Mouse (Mus musculus): ENCODE data around the gene Plppr4.

Plppr4 gene

DNA sequence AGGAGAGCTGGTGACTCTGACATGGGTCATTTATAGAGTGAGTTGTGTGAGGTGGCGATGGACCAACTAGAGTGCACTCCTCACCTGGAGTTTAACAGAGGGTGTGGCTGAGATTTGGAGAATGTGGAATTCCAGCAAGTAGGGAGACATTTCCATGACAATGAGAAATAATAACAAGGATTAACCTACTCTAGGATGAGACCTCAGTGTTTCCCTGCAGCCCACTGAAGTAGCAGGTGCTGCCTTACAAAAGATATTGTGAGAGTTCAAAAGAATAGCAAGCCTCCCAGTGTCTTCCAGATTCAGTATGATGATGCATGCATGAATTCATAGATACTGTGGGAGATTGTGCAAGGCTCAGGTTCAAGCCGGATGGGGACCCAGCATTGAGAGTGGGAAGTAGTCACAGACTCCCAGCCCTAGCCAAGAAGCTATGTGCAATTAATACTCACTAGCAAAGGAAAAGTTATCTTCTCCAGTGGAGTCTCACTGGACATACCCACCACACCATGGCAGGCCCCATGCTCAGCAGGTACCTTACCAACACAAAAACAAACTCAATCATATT is 49.8 kb downstream of the Plppr4 start:
- Histone ChIP-seq H3K27me3 (ENCODE audit: control insufficient read depth, insufficient read depth, low read length, poor library complexity, severe bottlenecking) (no peaks in the 10 kb centered on the region), H3K36me3 (ENCODE audit: control insufficient read depth, insufficient read depth, low read length, poor library complexity, severe bottlenecking) (no peaks in the 10 kb centered on the region)
- no peak for DNase-seq (ENCODE audit: low read depth, low spot score)

DNA sequence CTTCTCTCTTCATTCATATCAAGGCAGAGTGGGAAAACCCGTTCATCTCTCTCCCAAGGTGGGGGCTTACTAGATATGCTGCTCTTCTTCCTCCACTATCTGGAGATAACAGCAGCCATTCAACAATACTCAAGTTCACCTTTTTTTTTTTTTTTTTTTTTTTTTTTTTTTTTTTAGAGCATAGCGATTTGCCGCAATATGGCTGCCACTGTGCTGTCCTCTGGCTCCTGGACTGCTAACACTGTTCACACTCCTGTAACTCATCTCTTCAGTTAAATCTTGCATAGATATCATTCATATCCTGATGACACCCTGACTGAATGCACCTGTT is 51.1 kb downstream of the Plppr4 start:
- DNase-seq (ENCODE audit: low read depth, low spot score): no peak
- Histone ChIP-seq H3K27me3 (ENCODE audit: control insufficient read depth, insufficient read depth, low read length, poor library complexity, severe bottlenecking) (no peaks in the 10 kb centered on the region), H3K36me3 (ENCODE audit: control insufficient read depth, insufficient read depth, low read length, poor library complexity, severe bottlenecking) (no peaks in the 10 kb centered on the region)

DNA sequence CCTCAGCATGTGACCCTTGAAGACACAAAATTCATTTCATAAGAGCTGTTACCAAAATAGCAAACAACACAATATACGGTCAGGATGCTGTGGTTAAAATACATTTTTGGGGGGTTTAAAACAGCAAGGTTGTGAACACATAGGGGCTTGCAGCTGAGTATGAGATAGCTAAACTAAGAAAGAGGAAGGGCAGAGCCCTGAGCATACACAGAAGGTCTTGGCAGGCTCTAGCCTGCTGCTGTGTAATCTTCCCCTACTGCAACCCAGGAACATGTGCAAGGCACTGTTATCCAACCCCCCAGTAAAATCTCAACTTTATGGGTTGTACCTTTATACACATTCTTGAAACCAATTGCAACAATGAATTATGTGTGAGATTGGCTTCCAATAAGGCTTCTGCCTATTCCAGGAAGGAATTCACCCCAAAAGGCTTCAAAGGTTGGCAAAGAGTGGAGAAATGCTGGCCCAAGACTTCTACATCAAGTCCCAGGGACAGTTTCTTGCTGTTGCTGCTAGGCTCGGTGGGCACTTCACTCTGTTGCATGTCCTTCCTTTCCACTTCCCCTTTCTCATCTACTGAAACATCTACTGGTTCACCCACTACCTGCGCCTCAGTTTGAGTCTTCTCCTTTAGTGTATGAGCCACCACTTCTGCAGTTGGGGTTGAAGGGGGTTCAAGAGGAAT is 51.6 kb downstream of the Plppr4 start:
- no peaks in the 10 kb centered on the region for H3K36me3 ChIP-seq (ENCODE audit: control insufficient read depth, insufficient read depth, low read length, poor library complexity, severe bottlenecking)
- H3K27me3 ChIP-seq (ENCODE audit: control insufficient read depth, insufficient read depth, low read length, poor library complexity, severe bottlenecking): no peaks in the 10 kb centered on the region
- DNase-seq (ENCODE audit: low read depth, low spot score): no peak

DNA sequence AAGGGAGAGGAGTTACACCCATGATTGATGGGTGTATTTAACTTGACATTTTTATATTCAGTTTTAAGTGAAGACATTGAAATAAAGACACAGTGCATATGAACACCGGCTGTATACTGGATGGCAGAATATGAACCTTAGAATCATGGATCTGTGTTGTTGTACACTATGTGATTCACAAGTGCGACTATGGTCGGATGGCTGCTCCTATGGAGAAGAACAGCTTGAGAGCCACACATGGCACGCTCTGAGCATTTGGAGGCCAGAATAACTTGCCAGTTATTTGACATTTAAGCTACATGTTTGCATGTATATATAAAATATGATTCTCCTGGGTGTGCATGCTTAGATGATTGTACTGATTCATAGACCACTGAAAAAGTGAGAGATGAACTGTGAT is 53.1 kb downstream of the Plppr4 start:
- DNase-seq (ENCODE audit: low read depth, low spot score): no peak
- H3K27me3 ChIP-seq (ENCODE audit: control insufficient read depth, insufficient read depth, low read length, poor library complexity, severe bottlenecking): no peaks in the 10 kb centered on the region
- no peaks in the 10 kb centered on the region for H3K36me3 ChIP-seq (ENCODE audit: control insufficient read depth, insufficient read depth, low read length, poor library complexity, severe bottlenecking)

DNA sequence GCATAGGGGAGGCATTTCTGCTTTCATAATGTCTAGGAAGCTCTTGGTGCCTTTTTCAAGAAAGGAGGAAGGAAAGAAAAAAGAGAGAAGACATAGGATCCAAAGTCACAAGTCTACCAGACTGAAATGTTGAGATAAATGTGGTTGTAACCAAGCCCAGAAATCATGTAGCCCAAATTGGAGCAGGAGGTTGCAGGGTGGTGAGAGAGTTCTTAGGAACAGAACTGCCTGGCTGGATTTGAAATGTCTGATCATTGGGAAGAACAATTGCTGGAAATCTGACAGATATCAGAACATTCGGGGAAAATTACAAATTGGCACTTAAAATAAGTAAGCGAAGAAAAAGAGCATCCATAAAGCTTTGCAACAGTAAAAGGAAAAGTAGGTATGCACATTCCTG is 56.6 kb downstream of the Plppr4 start:
- DNase-seq (ENCODE audit: low read depth, low spot score): no peak
- H3K36me3 ChIP-seq (ENCODE audit: control insufficient read depth, insufficient read depth, low read length, poor library complexity, severe bottlenecking): no peaks in the 10 kb centered on the region
- no peaks in the 10 kb centered on the region for H3K27me3 ChIP-seq (ENCODE audit: control insufficient read depth, insufficient read depth, low read length, poor library complexity, severe bottlenecking)

DNA sequence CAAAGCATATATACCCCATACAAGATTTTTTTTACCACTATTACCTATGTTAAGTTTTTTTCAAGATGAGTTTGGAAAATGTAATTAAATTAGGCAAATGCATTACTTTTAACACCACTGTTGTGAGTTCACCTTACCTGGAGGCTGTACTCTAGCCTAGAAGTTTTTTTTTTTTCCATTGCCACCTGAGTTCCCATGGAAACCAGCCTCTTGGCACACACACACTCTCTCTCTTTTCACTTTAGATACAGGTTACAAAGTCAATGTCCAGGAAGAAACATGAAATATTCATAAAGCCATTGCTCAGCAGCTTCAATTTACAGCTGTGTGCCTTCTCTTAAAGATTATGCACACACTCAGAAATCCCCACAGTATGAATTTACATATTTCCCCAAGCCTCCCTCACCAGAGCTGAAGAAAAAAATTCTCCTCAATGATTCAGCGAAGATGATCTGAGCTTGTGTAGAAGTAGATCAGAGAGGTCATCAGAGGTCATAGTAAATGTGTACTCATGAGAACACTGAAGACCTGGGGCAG is 59.9 kb downstream of the Plppr4 start:
- no peak for DNase-seq (ENCODE audit: low read depth, low spot score)
- Histone ChIP-seq H3K36me3 (ENCODE audit: control insufficient read depth, insufficient read depth, low read length, poor library complexity, severe bottlenecking) (no peaks in the 10 kb centered on the region), H3K27me3 (ENCODE audit: control insufficient read depth, insufficient read depth, low read length, poor library complexity, severe bottlenecking) (no peaks in the 10 kb centered on the region)

DNA sequence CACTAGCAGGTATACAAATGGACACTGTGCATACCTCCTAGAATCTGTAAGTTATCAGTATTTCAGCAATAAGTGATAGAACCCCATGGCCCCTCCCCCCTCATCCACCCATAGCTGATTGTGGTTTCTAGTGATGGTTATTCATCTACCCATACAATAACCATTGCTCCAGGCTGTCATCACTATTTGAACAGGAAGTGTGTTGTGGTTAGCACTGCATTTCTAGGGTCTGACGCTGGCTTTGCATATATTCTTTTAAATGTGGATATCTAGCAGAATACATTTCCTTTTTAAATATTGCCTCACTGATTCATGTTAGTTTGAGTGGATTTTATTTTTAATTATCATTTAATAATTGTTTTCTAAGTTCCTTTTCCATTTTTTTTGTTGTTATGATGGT is 62.9 kb downstream of the Plppr4 start:
- no peak for DNase-seq (ENCODE audit: low read depth, low spot score)
- H3K36me3 ChIP-seq (ENCODE audit: control insufficient read depth, insufficient read depth, low read length, poor library complexity, severe bottlenecking): no peaks in the 10 kb centered on the region
- no peaks in the 10 kb centered on the region for H3K27me3 ChIP-seq (ENCODE audit: control insufficient read depth, insufficient read depth, low read length, poor library complexity, severe bottlenecking)

DNA sequence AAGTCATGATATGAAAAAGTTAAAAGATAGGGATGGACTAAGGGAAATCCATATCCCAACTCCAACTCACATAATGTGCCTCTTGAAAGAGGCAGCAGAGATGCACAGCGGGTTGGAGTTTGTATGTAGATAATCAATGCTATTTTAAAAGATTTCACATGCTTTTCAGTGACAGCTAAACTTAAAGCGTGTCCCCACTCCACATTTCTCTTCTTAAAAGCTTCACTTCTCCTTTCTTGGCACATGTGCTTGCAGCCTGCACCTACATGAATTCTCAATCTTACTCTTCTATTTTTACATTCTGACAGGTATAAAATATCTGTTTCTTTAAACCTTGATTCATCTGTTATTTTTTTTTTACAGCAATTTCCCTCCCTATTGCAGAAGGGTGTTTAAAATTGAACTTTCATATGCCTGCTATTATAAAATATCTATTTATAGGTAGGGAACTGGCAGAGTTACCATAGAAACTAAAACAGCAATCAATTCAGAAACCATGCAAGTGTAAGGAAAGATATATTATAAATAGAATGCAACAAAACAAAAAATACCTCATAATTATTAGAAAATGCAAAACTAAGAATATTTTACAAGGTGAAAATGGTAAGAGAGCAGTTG is 66.3 kb downstream of the Plppr4 start:
- Histone ChIP-seq H3K36me3 (ENCODE audit: control insufficient read depth, insufficient read depth, low read length, poor library complexity, severe bottlenecking) (no peaks in the 10 kb centered on the region), H3K27me3 (ENCODE audit: control insufficient read depth, insufficient read depth, low read length, poor library complexity, severe bottlenecking) (no peaks in the 10 kb centered on the region)
- DNase-seq (ENCODE audit: low read depth, low spot score): no peak
